Mouse (Mus musculus): ENCODE measurements at regions not wholly inside any gene's neighbourhood (a gene's known extent, or its start where the extent isn't known, plus 50 kb on each side); places are given as distances from the start of the nearest gene placed in this dataset.
"Not testable (repeated sequence)": the region's sequence is repeated elsewhere in the genome, so short reads cannot be mapped to it uniquely, and the experiment has no call there.

DNA sequence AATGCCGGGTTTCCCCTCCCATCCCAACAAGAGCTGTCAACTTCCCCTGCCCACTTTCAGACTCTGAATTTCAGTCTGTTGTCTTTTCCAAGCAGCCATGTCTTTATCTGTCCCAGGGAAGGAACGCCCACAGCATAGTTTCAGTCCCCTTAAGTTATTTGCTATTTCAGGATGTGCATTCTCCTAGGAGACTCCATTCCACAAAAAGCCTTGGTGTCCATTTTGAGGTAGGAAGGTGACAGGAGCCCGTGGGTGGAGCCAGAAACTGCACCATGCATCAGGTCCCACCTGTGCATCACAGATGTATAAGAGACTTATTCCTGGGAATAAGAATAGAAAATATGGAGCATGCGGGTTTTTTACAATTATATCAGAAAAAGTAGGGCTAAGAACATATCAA, 138.9 kb upstream of the Cpne8 start:
- Histone ChIP-seq H3K4me2 (ENCODE audit: low read depth, low read length, severe bottlenecking) (no peak overlapping the region), H3K36me3 (ENCODE audit: control insufficient read depth, insufficient read depth, low read length) (no peaks in the 10 kb centered on the region), H3K4me1 (replicated peaks; ENCODE audit: control insufficient read depth, insufficient read depth, low read length) (peaks cover 3% of the 10 kb centered on the region; the same call in 1 of the 2 replicates), H3K4me3 (ENCODE audit: low read depth, low read length) (no peak overlapping the region), H3K27me3 (ENCODE audit: control insufficient read depth, insufficient read depth, low read length) (no peaks in the 10 kb centered on the region), H3K9me3 (ENCODE audit: control insufficient read depth, low read length) (no peaks in the 10 kb centered on the region), H3K27ac (ENCODE audit: low read depth, low read length) (no peak overlapping the region), H3K9ac (ENCODE audit: low read length) (no peak overlapping the region)
- 86% methylated on average over 4 of the region's 4 CpGs for WGBS
- ATAC-seq (replicated peaks; ENCODE audit: low FRiP score) (no peak), DNase-seq (ENCODE audit: low spot score) (no peak)

DNA sequence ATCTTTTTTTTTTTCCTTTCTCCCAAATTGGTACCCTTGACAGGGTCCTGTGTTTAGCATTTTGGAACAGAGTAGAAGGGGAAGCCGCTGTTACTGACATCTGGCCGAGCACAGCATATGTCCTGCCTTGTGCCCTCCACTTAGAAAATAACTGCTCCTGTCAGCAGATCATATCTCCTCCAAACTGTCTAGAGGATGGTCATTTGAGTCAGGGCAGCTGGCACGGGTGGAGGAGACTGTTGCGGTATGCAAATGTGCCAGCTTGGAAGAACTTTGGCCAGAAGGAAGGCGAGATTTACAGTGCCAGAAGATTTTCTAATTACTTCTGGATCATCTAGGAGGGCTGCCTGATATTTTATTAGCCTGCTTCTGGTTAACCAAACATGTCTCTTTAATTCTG, 134.7 kb upstream of the Cpne8 start:
- H3K4me2 ChIP-seq (ENCODE audit: low read depth, low read length, severe bottlenecking) = no peak overlapping the region
- no peak for DNase-seq (ENCODE audit: low spot score)
- no peak for ATAC-seq (replicated peaks; ENCODE audit: low FRiP score)
- no peaks in the 10 kb centered on the region for H3K36me3 ChIP-seq (ENCODE audit: control insufficient read depth, insufficient read depth, low read length)
- no peak overlapping the region for H3K4me3 ChIP-seq (ENCODE audit: low read depth, low read length)
- H3K27ac ChIP-seq (ENCODE audit: low read depth, low read length) = no peak overlapping the region
- no peaks in the 10 kb centered on the region for H3K9me3 ChIP-seq (ENCODE audit: control insufficient read depth, low read length)
- H3K27me3 ChIP-seq (ENCODE audit: control insufficient read depth, insufficient read depth, low read length) = no peaks in the 10 kb centered on the region
- no peaks in the 10 kb centered on the region for H3K4me1 ChIP-seq (replicated peaks; ENCODE audit: control insufficient read depth, insufficient read depth, low read length)
- H3K9ac ChIP-seq (ENCODE audit: low read length) = no peak overlapping the region
- 84% methylated on average over 5 of the region's 5 CpGs for WGBS

DNA sequence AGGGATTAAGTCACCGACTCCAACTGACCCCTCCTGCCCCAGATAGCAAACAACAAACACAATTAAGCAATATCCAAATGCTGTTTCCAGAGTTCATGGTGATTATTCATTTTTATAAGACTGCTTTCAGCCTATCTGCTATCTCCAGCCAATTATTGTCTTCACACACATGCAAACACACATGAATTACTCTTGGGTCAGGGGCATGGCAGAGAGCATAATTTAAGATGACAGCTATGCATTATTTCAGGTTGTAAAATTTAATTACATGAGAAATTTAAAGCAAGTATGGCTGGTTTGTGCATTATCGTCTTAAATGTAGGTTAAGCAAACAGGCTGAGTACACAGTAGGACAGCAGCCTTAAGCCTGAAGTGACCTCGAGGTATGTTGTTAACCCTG, 131.1 kb upstream of the Cpne8 start:
- H3K9me3 ChIP-seq (ENCODE audit: control insufficient read depth, low read length) = no peaks in the 10 kb centered on the region

DNA sequence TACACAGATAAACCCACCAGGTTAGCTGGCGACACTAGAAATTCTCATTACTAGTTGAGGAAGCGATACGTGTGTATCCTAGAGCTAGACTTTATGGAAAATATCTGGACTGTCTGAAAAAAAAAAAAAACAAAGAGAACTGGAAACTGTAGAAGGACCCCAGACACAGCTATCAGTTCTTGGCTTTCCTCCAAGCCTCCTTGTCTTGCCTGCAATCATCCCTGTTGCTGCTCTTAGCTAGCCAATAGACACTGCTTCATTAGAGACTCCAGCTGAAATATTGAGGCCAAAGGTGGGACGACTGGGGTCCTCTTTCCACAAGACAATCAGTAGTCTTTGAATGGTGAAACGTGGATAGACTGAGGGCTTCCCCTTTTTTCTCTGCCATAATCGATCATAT, 129.0 kb upstream of the Cpne8 start:
- H3K36me3 ChIP-seq (ENCODE audit: control insufficient read depth, insufficient read depth, low read length) = no peaks in the 10 kb centered on the region

More for the DNA sequence above, 131.1 kb upstream of the Cpne8 start:
- no peak overlapping the region for H3K27ac ChIP-seq (ENCODE audit: low read depth, low read length)
- H3K4me1 ChIP-seq (replicated peaks; ENCODE audit: control insufficient read depth, insufficient read depth, low read length) = no peaks in the 10 kb centered on the region
- DNase-seq (ENCODE audit: low spot score) = no peak
- no peak overlapping the region for H3K9ac ChIP-seq (ENCODE audit: low read length)
- no peaks in the 10 kb centered on the region for H3K36me3 ChIP-seq (ENCODE audit: control insufficient read depth, insufficient read depth, low read length)
- no peak for ATAC-seq (replicated peaks; ENCODE audit: low FRiP score)
- WGBS = 81% methylated on average over 3 of the region's 3 CpGs
- H3K4me2 ChIP-seq (ENCODE audit: low read depth, low read length, severe bottlenecking) = no peak overlapping the region
- H3K4me3 ChIP-seq (ENCODE audit: low read depth, low read length) = no peak overlapping the region
- no peaks in the 10 kb centered on the region for H3K27me3 ChIP-seq (ENCODE audit: control insufficient read depth, insufficient read depth, low read length)

DNA sequence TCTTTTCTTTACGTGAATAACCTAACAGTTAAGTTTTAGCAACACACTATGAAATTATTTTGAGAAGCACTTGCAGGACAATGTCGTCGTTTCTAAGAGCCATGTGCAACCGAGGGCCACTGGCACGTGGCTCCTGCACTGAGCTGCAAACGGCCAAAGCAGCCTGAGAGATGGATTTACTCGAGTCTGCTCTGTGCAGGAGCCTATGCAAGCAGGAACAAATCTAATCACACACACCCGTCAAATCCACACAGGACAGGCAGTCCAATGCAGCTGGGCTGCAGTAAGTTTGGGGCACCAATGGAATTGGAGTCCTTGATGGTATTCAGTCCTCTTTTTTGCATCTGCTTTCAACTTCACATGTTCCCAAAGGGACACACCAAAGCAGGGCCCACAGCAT, 118.8 kb upstream of the Cpne8 start:
- no peak overlapping the region for H3K27ac ChIP-seq (ENCODE audit: low read depth, low read length)
- no peak overlapping the region for H3K4me2 ChIP-seq (ENCODE audit: low read depth, low read length, severe bottlenecking)
- H3K9me3 ChIP-seq (ENCODE audit: control insufficient read depth, low read length) = no peaks in the 10 kb centered on the region
- no peaks in the 10 kb centered on the region for H3K27me3 ChIP-seq (ENCODE audit: control insufficient read depth, insufficient read depth, low read length)
- no peak overlapping the region for H3K4me3 ChIP-seq (ENCODE audit: low read depth, low read length)
- 75% methylated on average over 8 of the region's 8 CpGs for WGBS
- no peak overlapping the region for H3K9ac ChIP-seq (ENCODE audit: low read length)
- H3K36me3 ChIP-seq (ENCODE audit: control insufficient read depth, insufficient read depth, low read length) = no peaks in the 10 kb centered on the region
- no peaks in the 10 kb centered on the region for H3K4me1 ChIP-seq (replicated peaks; ENCODE audit: control insufficient read depth, insufficient read depth, low read length)
- no peak for ATAC-seq (replicated peaks; ENCODE audit: low FRiP score)
- no peak for DNase-seq (ENCODE audit: low spot score)

More for the DNA sequence above, 129.0 kb upstream of the Cpne8 start:
- Histone ChIP-seq H3K4me3 (ENCODE audit: low read depth, low read length) (no peak overlapping the region), H3K9me3 (ENCODE audit: control insufficient read depth, low read length) (no peaks in the 10 kb centered on the region), H3K9ac (ENCODE audit: low read length) (no peak overlapping the region), H3K4me2 (ENCODE audit: low read depth, low read length, severe bottlenecking) (no peak overlapping the region), H3K4me1 (replicated peaks; ENCODE audit: control insufficient read depth, insufficient read depth, low read length) (no peaks in the 10 kb centered on the region), H3K27ac (ENCODE audit: low read depth, low read length) (no peak overlapping the region), H3K27me3 (ENCODE audit: control insufficient read depth, insufficient read depth, low read length) (no peaks in the 10 kb centered on the region)
- 81% methylated on average over 6 of the region's 6 CpGs for WGBS
- ATAC-seq (replicated peaks; ENCODE audit: low FRiP score) = no peak
- no peak for DNase-seq (ENCODE audit: low spot score)

DNA sequence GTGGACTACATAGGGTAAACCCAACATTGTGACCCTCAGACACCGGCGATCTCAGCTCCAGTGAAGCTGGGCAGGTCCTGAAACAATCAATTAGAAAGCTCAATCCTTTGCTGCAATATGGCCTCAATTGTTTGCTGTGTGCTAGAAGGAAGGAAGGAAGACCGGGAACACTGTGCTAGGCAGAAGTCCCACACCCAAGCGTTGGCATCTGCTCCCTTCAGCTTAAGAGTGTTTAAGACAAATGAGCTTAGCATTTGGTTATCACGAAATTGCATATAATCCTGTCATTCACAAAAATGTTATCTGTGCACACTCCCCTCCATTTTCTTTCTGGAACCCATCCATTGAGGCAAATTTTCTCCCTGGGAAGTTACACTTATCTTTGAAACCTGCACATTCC, 110.7 kb upstream of the Cpne8 start:
- WGBS = 83% methylated on average over 5 of the region's 5 CpGs
- no peak for ATAC-seq (replicated peaks; ENCODE audit: low FRiP score)

DNA sequence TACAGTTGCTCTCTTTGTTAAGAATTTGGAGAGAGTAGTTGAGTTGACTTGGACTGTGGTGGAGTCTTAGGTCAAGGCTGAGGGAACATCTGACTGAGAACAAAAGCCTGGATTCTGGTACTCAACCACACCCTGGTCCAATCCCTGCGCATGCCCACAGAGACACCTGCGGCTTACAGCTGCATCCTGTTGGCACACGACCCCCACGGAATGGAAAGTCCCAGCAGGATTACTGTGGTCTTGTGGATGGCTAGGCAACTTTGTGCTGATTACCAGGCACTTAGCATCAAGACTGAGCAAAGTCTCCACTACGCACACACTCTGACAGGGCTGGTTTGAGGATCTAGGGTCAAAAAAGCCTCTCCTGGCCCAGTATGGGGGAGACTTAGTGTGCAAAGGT, 105.5 kb upstream of the Cpne8 start:
- Histone ChIP-seq H3K9ac (ENCODE audit: low read length) (no peak overlapping the region), H3K9me3 (ENCODE audit: control insufficient read depth, low read length) (no peaks in the 10 kb centered on the region), H3K4me3 (ENCODE audit: low read depth, low read length) (no peak overlapping the region), H3K27ac (ENCODE audit: low read depth, low read length) (no peak overlapping the region), H3K27me3 (ENCODE audit: control insufficient read depth, insufficient read depth, low read length) (no peaks in the 10 kb centered on the region), H3K4me1 (replicated peaks; ENCODE audit: control insufficient read depth, insufficient read depth, low read length) (no peaks in the 10 kb centered on the region), H3K4me2 (ENCODE audit: low read depth, low read length, severe bottlenecking) (no peak overlapping the region), H3K36me3 (ENCODE audit: control insufficient read depth, insufficient read depth, low read length) (no peaks in the 10 kb centered on the region)
- ATAC-seq (replicated peaks; ENCODE audit: low FRiP score) (no peak), DNase-seq (ENCODE audit: low spot score) (no peak)
- 86% methylated on average over 5 of the region's 5 CpGs for WGBS

More for the DNA sequence above, 110.7 kb upstream of the Cpne8 start:
- no peak for DNase-seq (ENCODE audit: low spot score)
- H3K9ac ChIP-seq (ENCODE audit: low read length) = no peak overlapping the region
- no peak overlapping the region for H3K4me2 ChIP-seq (ENCODE audit: low read depth, low read length, severe bottlenecking)
- H3K27me3 ChIP-seq (ENCODE audit: control insufficient read depth, insufficient read depth, low read length) = no peaks in the 10 kb centered on the region
- H3K4me3 ChIP-seq (ENCODE audit: low read depth, low read length) = no peak overlapping the region
- no peaks in the 10 kb centered on the region for H3K4me1 ChIP-seq (replicated peaks; ENCODE audit: control insufficient read depth, insufficient read depth, low read length)
- H3K9me3 ChIP-seq (ENCODE audit: control insufficient read depth, low read length) = no peaks in the 10 kb centered on the region
- no peaks in the 10 kb centered on the region for H3K36me3 ChIP-seq (ENCODE audit: control insufficient read depth, insufficient read depth, low read length)
- no peak overlapping the region for H3K27ac ChIP-seq (ENCODE audit: low read depth, low read length)

DNA sequence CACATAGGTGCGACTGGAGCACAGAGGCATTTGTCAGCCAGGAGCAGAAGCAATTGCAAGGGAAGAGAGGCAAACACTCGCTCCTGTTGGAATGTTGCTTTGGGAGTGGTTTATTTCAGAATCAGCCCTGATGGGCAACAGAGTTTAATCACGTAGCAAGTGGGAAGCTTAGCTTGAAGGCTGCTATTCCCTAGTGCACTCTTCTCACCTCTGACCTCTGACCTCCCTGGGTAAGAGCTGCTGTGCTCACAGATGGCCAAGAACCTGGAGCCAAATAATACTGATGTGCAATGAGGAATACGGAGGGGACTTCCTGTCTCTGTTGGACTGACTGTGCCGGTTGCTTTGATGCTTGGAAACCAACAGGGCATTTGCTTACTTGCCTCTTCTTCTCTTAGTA, 88.3 kb upstream of the Cpne8 start:
- no peaks in the 10 kb centered on the region for H3K27me3 ChIP-seq (ENCODE audit: control insufficient read depth, insufficient read depth, low read length)
- WGBS = 70% methylated on average over 5 of the region's 5 CpGs
- DNase-seq (ENCODE audit: low spot score) (no peak), ATAC-seq (replicated peaks; ENCODE audit: low FRiP score) (no peak)
- no peak overlapping the region for H3K27ac ChIP-seq (ENCODE audit: low read depth, low read length)
- H3K36me3 ChIP-seq (ENCODE audit: control insufficient read depth, insufficient read depth, low read length) = no peaks in the 10 kb centered on the region
- H3K4me2 ChIP-seq (ENCODE audit: low read depth, low read length, severe bottlenecking) = no peak overlapping the region
- no peaks in the 10 kb centered on the region for H3K9me3 ChIP-seq (ENCODE audit: control insufficient read depth, low read length)
- H3K4me1 ChIP-seq (replicated peaks; ENCODE audit: control insufficient read depth, insufficient read depth, low read length) = no peaks in the 10 kb centered on the region
- H3K4me3 ChIP-seq (ENCODE audit: low read depth, low read length) = no peak overlapping the region
- no peak overlapping the region for H3K9ac ChIP-seq (ENCODE audit: low read length)

DNA sequence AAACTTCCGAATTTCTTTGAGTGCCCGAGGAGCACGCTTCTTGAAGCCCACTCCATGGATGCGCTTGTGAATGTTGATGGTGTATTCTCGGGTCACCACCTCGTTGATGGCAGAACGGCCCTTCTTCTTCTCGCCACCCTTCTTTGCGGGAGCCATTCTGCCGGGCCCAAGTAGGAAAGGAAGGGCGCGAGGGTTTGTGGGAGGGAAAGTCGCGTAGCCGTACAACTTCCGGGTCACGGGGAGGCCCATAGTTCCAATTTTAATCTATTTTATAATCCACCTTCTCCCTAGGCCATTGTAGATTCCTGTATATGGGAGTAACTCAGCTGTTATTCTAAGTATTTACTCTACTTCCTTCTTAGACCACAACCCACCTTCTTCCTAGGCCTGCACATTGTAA, 85.3 kb upstream of the Cpne8 start:
- H3K27me3 ChIP-seq (ENCODE audit: control insufficient read depth, insufficient read depth, low read length); ATAC-seq (replicated peaks; ENCODE audit: low FRiP score); DNase-seq (ENCODE audit: low spot score); H3K4me1 ChIP-seq (replicated peaks; ENCODE audit: control insufficient read depth, insufficient read depth, low read length); H3K9ac ChIP-seq (ENCODE audit: low read length); H3K4me2 ChIP-seq (ENCODE audit: low read depth, low read length, severe bottlenecking); H3K4me3 ChIP-seq (ENCODE audit: low read depth, low read length); H3K27ac ChIP-seq (ENCODE audit: low read depth, low read length); H3K36me3 ChIP-seq (ENCODE audit: control insufficient read depth, insufficient read depth, low read length); H3K9me3 ChIP-seq (ENCODE audit: control insufficient read depth, low read length): not testable (repeated sequence)
- 93% methylated on average over 8 of the region's 17 CpGs for WGBS
